Mouse (Mus musculus): ENCODE measurements at regions not wholly inside any gene's neighbourhood (a gene's known extent, or its start where the extent isn't known, plus 50 kb on each side); places are given as distances from the start of the nearest gene placed in this dataset.

DNA sequence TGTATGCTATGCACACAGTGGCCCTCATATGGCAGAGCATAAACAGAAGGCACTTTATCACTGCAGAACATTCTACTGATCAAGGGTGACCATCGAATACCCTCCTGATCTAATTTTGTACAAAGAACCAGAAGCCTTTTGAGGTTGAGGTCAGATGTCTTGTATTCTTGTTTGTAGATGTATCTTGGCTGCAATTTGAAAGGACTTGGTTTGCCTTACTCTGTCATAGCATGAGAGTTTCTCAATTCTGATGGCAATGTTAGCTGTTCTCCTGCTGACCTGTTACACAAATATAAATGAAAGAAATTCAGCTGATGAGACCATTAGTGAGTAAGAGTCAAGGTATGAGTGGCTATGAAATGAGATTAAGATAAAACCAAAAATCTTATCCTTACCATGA is 199.1 kb upstream of the Aldoart1 start:
- DNase-seq: no peak

DNA sequence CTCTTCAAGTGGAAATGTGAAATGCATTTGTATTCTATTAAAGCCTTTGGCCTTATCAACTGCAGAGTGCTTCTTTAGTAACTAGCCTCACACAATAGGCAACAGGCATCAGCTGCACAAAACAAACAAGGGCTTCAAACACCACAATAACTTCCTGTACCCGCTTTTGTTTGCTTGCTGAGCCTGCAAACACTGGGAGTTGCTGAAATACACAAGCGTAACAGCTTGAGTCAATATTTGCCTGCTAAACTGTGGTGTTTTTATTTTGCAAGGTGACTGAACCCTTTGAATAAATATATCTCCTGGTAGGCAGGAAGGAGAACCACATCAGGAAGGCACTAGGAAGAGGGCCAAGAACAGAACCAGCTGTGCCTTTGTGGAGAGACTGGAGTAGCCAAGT is 195.4 kb upstream of the Aldoart1 start:
- no peak for DNase-seq

DNA sequence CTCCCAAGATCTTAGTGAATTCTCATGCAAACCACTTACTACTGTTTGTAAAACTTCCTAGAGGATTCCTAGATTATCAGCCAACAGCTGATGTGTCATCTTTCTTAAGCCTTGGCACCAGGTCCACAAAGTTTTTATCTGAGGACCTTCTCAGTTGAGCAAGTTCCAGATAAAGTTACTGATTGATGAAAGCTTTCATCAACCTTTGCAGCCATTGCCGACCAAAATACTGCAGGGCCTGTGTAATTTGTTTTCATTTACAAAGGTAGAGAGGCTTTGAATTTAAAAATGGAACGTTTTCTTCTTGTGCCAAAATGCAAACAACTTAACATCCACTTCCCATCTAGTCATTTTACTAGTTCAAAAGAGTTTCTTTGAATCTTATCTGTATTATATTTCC is 191.9 kb upstream of the Aldoart1 start:
- DNase-seq: peak; percentile 9

DNA sequence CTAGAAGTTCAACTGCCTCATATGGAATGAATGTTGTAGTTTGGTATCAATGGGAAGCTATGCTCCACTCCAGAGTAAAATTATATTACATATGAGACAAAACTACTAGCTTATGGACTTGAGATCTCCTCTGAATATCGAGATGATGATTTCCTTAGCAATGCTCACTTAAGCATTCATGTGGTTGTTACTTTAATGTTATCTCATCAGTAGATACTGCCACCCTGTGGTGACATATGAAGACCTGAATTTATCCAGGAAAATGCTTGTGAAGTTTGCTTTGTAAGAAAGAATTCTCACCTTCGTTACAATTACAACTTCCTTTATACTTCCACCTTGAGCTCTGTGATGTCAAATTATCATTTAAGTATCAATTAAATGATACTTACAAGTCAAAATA is 190.2 kb upstream of the Aldoart1 start:
- DNase-seq: no peak

DNA sequence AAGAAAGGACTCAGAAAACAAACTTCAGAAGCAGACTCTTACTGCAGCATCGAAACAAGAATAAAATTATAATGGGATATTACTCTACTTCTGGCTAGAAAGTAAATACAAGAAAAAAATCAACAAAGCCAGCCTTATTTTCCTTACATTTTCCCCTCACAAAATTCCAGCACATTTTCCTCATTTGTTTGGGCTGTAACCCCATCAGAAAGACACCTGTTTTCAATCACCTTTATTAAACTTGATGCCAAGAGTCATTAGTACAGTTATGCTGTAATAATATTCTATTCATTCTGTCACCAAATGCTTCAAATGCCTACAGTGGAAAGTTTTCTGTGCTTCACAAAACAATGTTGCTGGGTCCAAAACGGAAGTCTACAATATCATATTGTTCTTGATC is 189.1 kb upstream of the Aldoart1 start:
- no peak for DNase-seq

DNA sequence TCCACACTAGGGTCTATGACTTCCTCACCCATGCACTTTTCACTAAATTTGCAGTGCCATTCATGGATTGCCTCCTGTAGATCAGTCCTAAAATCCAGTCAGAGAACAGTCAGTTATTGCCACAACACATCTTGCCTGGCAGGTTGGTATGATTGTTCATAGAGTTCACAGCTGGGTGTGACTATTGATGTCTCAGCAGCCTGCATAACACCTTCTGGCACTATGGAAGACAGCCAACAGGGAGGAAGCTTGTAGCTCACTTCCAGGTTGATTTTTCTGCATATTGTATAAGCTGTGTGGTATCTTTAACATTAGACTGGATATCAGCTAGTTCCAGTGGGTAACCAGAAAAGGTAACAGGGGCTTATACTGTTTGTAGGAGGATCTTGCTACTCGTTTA is 145.3 kb upstream of the Aldoart1 start:
- DNase-seq: no peak

DNA sequence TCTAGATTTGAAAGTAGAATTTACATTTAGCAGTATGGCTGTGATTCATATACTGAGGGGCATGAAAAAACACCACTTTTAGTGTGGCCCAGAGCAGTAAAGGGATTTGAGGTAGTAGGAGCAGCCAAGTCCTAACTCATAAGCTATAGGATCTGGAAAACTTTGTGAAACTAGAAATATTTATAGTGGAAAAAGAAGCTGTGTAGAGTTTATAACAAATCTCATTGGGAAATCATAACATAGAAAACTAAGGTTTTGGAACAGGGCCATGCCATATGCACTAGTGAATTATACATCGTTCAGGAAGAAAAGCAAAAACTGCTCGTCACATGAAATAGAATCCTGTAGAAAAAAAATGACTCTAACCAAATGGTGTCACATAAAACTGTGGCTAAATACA is 143.7 kb upstream of the Aldoart1 start:
- no peak for DNase-seq

DNA sequence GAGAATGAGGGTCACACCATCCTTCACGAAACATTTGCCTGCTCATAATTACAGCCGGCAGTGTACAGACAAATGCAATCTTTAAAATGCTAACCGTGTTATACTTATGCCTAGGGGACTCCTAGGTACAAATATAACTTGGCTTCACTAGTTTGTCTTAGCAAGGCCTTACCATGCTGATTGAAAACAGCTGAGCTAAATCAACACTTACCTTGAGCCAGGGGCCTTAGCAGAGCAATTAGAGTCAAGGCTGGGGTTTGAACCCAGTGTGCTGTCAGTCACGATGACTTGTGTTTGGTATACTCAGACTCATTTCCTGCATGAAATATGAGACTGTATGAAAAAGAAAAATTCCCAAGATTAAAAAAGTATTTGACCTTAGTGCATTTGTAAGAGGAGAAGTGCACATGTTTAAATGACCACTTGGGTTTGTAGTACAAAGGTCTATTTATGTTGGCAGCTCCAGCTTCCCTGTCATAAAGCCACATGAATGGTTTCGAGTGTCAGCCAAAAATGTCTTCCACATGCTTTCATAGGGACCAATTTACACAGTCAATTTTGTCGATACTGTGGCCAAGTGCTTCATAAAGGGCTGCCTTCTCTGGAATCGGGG is 94.0 kb upstream of the Aldoart1 start:
- no peak for DNase-seq

DNA sequence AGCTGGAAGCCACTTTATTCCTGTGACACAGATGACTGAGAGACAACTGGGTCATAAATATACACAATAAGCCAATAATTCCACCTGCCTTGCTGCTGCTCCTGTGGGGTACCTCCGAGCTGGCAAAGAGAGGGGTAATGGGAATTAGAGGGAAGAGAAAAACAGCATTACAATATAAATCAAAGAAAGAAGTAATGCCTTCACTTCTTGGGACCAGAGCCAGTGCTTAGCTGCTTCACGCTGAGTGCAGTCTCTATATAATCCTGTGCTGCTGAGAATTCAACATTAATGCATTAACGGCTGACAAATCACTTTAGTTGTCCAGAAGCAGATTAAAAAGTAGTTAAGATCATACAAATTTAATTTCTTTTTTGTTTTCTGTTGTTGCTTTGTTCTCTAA is 71.0 kb upstream of the Aldoart1 start:
- DNase-seq: no peak

DNA sequence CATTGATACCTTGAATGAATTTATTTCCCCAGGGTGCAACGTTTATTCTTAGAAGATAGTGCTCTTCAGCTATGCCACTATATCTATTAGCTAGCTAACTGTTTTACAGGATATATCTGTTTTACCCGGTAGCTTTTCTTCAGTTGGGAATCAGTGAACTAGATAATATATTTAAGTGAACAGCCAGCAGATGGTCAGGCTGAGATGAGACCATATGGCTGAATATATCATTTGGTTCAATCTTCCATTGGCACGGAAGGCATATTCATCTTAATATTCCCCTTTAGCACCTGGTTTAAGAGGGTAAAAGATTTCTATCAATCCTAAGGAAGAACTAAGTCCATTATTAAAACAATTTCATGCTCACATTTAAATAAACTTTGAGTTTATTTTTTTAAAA is 62.6 kb upstream of the Aldoart1 start:
- DNase-seq: no peak
